Mouse (Mus musculus) embryonic facial prominence, embryonic 12.5 days (tissue): ENCODE data around the gene Taar6. TPM values are rescaled to one million over a fixed set of nuclear protein-coding genes. Genes with fewer than 3 reads are reported as not detected.

ENCODE experiments used
- ATAC-seq: fragments of 200-750 bp; cut with Nextera tagmentation; 2 replicates; pipeline ENCODE4 v1.8.0; 2017; ENCODE audit not compliant: insufficient number of reproducible peaks, insufficient read depth, low FRiP score, low TSS enrichment
- H3K27ac ChIP-seq: fragments of 300-500 bp; sonication (generic); 2 replicates; pipeline ENCODE4 v1.5.1; 2016; ENCODE audit warnings: mild to moderate bottlenecking
- H3K27me3 ChIP-seq: fragments of 300-500 bp; sonication (generic); 2 replicates; pipeline ENCODE4 v1.6.1; 2016; ENCODE audit warnings: mild to moderate bottlenecking, moderate library complexity
- H3K36me3 ChIP-seq: fragments of 300-500 bp; sonication (generic); 2 replicates; pipeline ENCODE4 v1.6.1; 2016; ENCODE audit warnings: mild to moderate bottlenecking
- H3K4me1 ChIP-seq: fragments of 300-500 bp; sonication (generic); 2 replicates; pipeline ENCODE4 v1.6.1; 2016
- H3K4me2 ChIP-seq: fragments of 300-500 bp; sonication (generic); replicated peaks from 2 replicates; pipeline ENCODE4 v1.6.1; 2016; ENCODE audit warnings: mild to moderate bottlenecking, moderate library complexity
- H3K4me3 ChIP-seq: fragments of 300-500 bp; sonication (generic); 2 replicates; pipeline ENCODE4 v1.5.1; 2016; ENCODE audit warnings: mild to moderate bottlenecking
- H3K9ac ChIP-seq: fragments of 300-500 bp; sonication (generic); 2 replicates; pipeline ENCODE4 v1.6.1; 2016; ENCODE audit warnings: mild to moderate bottlenecking, moderate library complexity
- H3K9me3 ChIP-seq: fragments of 300-500 bp; sonication (generic); 2 replicates; pipeline ENCODE4 v1.6.1; 2016; ENCODE audit warnings: mild to moderate bottlenecking, moderate library complexity
- WGBS: fragments of 180-500 bp; shearing (Covaris S2); methylation state at CpG from one replicate; pipeline ENCODE4 v1.1.7; 2016; 5-methylcytosine and 5-hydroxymethylcytosine counted together
- polyA plus RNA-seq: library from polyadenylated mRNA; unstranded; fragments of >200 nt; fragmentation: Nextera tagmentation; extraction: Ambion mirVana; gene quantifications from 2 replicates; pipeline ENCODE4 v1.2.1, GENCODE M21; 2016

Gene Taar6
- polyA plus RNA-seq, 1 experiment from 2014 or later, result not detected

DNA sequence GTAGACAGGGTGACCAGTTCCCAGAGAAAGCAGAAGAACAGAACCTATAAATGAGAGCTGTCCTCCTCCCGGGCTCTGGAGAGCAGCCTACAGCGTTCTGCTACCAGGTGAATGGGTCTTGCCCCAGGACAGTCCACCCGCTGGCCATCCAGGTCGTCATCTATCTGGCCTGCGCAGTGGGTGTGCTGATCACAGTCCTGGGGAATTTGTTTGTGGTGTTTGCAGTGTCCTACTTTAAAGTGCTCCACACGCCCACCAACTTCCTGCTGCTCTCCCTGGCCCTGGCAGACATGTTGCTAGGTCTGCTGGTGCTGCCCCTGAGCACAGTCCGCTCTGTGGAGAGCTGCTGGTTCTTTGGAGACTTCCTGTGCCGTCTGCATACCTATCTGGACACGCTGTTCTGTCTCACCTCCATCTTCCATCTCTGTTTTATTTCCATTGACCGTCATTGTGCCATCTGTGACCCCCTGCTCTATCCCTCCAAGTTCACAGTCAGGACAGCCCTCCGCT lies 14.7 kb downstream of the Taar6 start, which contains the start of gene Taar5:
Gene Taar5, plus strand, starts transcription at position 51 of the 510 bp plus-strand sequence.
- no peak within 1 kb of the TSS for H3K4me2 ChIP-seq
- no peak within 1 kb of the TSS for H3K4me3 ChIP-seq
- no peak within 1 kb of the TSS for H3K9ac ChIP-seq
- no peaks in the 10 kb centered on the region for H3K4me1 ChIP-seq
- H3K27me3 ChIP-seq, result 0 out of 2 replicates have a peak, but pooled peaks cover 3% of the 10 kb centered on the region
- H3K36me3 ChIP-seq, result no peaks in the 10 kb centered on the region
- no peaks in the 10 kb centered on the region for H3K9me3 ChIP-seq
- no peak within 1 kb of the TSS for H3K27ac ChIP-seq
- ATAC-seq, result no peak
- WGBS, result 88% methylated on average over 11 of the region's 11 CpGs

DNA sequence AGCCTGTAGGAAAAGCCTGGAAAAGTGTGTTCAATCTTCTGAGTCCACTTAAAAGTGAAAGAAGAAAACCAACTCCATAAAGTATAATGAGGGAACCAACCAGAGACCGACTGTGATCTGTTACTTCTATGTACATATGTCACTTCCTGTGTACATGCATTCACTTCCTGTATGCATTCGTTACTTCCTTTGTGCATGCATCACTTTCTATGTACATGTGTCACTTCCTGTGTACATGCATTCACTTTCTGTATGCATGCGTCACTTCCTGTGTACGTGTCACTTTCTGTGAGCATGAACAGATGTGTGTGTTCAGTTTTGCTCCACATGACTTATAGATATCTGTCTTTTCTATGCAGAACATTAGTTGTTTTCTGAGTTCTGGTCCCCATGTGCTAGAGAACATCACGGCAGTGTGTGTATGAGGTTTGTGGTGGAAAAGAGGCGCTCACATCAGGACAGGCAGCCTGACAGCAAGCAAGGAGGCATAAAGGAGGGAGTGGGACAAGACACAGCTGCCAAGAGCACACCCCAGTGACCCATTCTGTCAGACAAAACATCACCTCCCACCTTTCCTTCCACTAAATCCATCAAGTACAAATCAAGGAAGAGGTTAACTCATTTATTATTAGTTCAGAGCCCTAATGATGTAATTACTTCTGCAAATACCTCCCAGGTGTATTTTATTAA lies 20.4 kb downstream of the Taar6 start:
- no peaks in the 10 kb centered on the region for H3K4me1 ChIP-seq
- WGBS, result 92% methylated on average over 6 of the region's 6 CpGs
- ATAC-seq, result no peak
- no peak overlapping the region for H3K9ac ChIP-seq
- no peaks in the 10 kb centered on the region for H3K27me3 ChIP-seq
- H3K4me3 ChIP-seq, result no peak overlapping the region
- H3K9me3 ChIP-seq, result no peaks in the 10 kb centered on the region
- no peak overlapping the region for H3K4me2 ChIP-seq
- no peak overlapping the region for H3K27ac ChIP-seq
- H3K36me3 ChIP-seq, result no peaks in the 10 kb centered on the region

DNA sequence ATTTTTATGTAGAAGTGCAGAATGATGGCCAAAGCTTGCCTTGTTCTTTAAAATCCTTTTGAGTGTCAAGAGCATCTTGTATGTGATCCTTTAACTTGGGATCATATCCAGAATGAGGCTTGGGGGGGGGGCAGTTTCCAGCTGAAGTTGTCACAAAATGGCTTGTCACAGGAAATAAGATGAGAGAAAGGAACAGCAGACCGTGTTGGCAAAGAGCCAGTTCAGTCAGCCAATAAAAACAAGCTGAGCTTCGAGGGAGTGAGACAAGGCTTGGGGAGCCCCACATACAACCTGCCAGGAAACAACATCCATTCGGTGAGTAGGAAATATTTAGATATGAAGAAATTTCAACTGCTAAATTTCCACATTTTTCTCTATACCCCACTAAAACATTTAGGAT lies 22.0 kb downstream of the Taar6 start:
- H3K27me3 ChIP-seq, result no peaks in the 10 kb centered on the region
- no peak overlapping the region for H3K4me3 ChIP-seq
- no peaks in the 10 kb centered on the region for H3K36me3 ChIP-seq
- no peak overlapping the region for H3K9ac ChIP-seq
- H3K9me3 ChIP-seq, result no peaks in the 10 kb centered on the region
- H3K4me2 ChIP-seq, result no peak overlapping the region
- no peak overlapping the region for H3K27ac ChIP-seq
- ATAC-seq, result no peak
- 67% methylated on average over 3 of the region's 3 CpGs for WGBS
- H3K4me1 ChIP-seq, result no peaks in the 10 kb centered on the region

DNA sequence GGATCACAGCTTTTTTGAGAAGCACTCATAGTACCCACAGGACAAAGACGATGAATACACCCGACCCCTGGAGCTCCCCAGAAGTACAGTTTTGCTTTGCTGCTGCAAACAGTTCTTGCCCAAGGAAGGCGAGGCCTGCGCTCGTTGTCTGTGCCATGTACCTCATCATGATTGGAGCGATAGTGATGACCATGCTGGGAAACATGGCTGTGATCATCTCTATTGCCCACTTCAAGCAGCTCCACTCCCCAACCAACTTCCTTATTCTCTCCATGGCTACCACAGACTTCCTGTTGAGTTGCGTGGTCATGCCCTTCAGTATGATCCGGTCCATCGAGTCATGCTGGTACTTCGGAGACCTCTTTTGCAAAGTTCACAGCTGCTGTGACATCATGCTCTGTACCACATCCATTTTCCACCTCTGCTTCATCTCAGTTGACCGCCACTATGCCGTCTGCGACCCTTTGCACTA lies 25.0 kb downstream of the Taar6 start, which contains the start of gene Taar4:
Gene Taar4, plus strand, starts transcription at position 51 of the 472 bp plus-strand sequence.
- no peak for ATAC-seq
- H3K9ac ChIP-seq, result no peak within 1 kb of the TSS
- 95% methylated on average over 13 of the region's 13 CpGs for WGBS
- H3K27ac ChIP-seq, result no peak within 1 kb of the TSS
- no peak within 1 kb of the TSS for H3K4me2 ChIP-seq
- H3K4me3 ChIP-seq, result no peak within 1 kb of the TSS
- no peaks in the 10 kb centered on the region for H3K4me1 ChIP-seq
- no peaks in the 10 kb centered on the region for H3K27me3 ChIP-seq
- H3K36me3 ChIP-seq, result no peaks in the 10 kb centered on the region
- H3K9me3 ChIP-seq, result no peaks in the 10 kb centered on the region

DNA sequence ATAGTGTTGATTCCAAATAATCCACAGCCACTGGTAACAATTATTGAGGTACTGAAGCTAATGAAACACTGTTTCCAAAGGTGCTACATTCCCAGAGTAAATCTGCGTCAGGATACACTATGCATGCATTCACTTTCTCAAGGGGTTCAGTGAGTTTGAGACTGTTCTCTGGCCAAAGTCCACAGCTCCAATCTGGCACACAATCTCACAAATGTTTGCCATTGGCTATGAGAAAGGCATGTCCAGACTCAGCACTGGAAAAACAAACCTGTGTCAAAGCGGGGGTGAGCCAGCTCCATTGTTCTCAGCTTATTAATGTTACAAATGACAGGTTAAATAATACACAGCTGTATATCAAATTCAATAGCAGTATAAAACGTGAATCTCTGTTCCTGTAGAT lies 26.4 kb downstream of the Taar6 start:
- H3K4me1 ChIP-seq, result no peaks in the 10 kb centered on the region
- no peaks in the 10 kb centered on the region for H3K27me3 ChIP-seq
- no peak overlapping the region for H3K4me3 ChIP-seq
- no peaks in the 10 kb centered on the region for H3K36me3 ChIP-seq
- H3K9ac ChIP-seq, result no peak overlapping the region
- no peak overlapping the region for H3K27ac ChIP-seq
- WGBS, result 52% methylated on average over 3 of the region's 3 CpGs
- ATAC-seq, result no peak
- H3K9me3 ChIP-seq, result no peaks in the 10 kb centered on the region
- no peak overlapping the region for H3K4me2 ChIP-seq

DNA sequence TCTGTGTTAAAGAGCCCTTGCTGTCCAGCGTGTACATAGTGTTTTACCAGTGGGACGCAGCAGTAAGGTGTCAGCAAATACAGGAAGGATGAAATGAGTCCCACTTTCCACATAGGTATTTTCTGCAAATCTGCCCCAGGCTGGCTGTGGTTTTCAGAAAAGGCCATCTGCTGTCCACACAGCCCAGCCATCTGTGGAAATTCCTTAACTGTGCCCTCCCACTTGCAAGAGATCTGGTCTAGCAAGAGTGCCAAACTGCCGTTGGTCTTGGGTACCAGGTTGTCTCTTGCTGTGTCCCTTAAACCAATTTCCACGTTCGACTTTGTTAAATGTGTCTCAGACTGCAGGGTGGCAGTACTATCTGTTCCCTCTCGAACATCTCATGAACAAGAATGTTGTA lies 33.7 kb downstream of the Taar6 start:
- no peaks in the 10 kb centered on the region for H3K9me3 ChIP-seq
- ATAC-seq, result no peak
- H3K4me3 ChIP-seq, result no peak overlapping the region
- 85% methylated on average over 6 of the region's 6 CpGs for WGBS
- H3K27me3 ChIP-seq, result no peaks in the 10 kb centered on the region
- no peaks in the 10 kb centered on the region for H3K4me1 ChIP-seq
- H3K36me3 ChIP-seq, result no peaks in the 10 kb centered on the region
- no peak overlapping the region for H3K27ac ChIP-seq
- no peak overlapping the region for H3K4me2 ChIP-seq
- no peak overlapping the region for H3K9ac ChIP-seq

DNA sequence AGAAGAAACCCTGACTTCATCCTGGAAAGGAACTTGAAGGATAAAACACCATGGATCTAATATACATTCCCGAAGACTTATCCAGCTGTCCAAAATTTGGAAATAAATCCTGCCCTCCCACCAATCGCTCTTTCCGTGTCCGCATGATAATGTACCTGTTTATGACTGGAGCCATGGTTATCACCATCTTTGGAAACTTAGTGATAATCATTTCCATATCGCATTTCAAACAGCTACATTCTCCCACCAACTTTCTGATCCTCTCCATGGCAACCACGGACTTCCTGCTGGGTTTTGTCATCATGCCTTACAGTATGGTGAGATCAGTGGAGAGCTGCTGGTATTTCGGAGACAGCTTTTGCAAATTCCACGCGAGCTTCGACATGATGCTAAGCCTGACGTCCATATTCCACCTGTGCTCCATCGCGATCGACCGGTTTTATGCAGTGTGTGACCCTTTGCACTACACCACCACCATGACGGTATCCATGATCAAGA lies 35.9 kb downstream of the Taar6 start, which contains the start of gene Taar3:
Gene Taar3, plus strand, starts transcription at position 51 of the 498 bp plus-strand sequence.
- Histone ChIP-seq H3K4me1 (no peaks in the 10 kb centered on the region), H3K9me3 (no peaks in the 10 kb centered on the region), H3K27me3 (no peaks in the 10 kb centered on the region), H3K4me3 (no peak within 1 kb of the TSS), H3K27ac (no peak within 1 kb of the TSS), H3K4me2 (no peak within 1 kb of the TSS), H3K36me3 (no peaks in the 10 kb centered on the region), H3K9ac (no peak within 1 kb of the TSS)
- no peak for ATAC-seq
- WGBS, result 85% methylated on average over 16 of the region's 16 CpGs

DNA sequence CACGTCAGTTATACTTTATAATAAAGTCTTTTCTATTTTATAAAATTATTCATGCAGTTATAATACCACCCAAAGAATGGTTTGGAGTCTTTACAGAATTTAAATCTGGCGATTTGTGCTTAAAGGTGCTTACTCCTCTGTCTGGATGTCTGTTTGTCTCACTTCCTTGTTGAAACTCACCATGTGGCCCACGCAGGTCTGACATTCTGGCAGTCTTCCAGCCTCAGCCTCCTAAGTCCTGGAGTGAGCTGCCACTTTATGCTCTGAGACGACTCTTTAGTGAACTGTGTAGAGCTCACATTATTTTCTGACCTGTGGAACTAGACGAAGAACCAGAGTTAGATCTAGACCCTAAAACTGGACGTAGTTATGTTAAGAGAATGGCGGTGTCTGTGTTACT lies 37.4 kb downstream of the Taar6 start:
- Histone ChIP-seq H3K4me1 (no peaks in the 10 kb centered on the region), H3K36me3 (no peaks in the 10 kb centered on the region), H3K9me3 (no peaks in the 10 kb centered on the region), H3K4me3 (no peak overlapping the region), H3K27me3 (no peaks in the 10 kb centered on the region), H3K27ac (no peak overlapping the region), H3K9ac (no peak overlapping the region), H3K4me2 (no peak overlapping the region)
- no peak for ATAC-seq
- 71% methylated on average over 7 of the region's 7 CpGs for WGBS

DNA sequence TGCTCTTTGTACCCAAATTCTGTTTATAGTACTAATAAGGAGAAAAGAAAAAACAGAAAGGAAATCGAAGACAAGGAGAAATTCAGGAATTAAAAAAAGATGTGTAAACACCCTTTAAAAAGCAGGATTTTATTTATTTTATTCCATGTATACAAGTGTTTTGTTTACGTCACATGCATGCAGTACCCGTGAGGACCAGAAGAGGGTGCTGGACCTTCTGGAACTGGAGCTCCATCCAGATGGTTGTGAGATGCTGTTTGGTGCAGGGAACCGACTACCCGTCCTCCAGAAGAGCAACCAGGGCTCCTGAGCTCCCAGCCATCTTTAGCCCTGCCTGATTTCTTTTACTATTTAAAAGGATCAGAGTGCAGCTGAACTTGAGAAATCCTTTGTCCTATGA lies 43.0 kb downstream of the Taar6 start:
- Histone ChIP-seq H3K27me3 (no peaks in the 10 kb centered on the region), H3K36me3 (no peaks in the 10 kb centered on the region), H3K4me2 (no peak overlapping the region), H3K9ac (no peak overlapping the region), H3K9me3 (no peaks in the 10 kb centered on the region), H3K4me3 (no peak overlapping the region), H3K27ac (no peak overlapping the region), H3K4me1 (no peaks in the 10 kb centered on the region)
- 73% methylated on average over 5 of the region's 5 CpGs for WGBS
- ATAC-seq, result no peak

DNA sequence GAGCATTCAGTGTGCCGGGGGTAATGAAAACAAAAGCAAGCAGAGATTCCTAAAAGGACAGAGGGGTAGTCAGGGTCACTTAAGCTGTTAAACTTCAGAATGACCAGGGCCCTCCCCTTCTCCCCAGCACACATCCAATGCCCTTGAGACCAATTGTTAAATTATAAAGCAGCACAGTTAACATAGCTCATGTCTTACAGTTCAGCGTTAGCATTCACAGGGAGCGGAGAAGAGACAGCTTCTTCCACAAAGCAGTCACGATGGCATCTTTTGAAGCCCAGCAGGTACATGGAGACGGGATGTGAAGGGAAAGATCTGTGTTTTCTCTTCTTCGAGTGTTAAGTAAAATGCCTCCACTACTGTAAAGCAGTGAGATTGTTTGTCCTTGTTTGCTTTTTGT lies 47.1 kb downstream of the Taar6 start, which contains the start of gene Taar2:
Gene Taar2, plus strand, starts transcription at position 261 of the 400 bp plus-strand sequence.
- H3K36me3 ChIP-seq, result no peaks in the 10 kb centered on the region
- no peak within 1 kb of the TSS for H3K27ac ChIP-seq
- no peak within 1 kb of the TSS for H3K4me2 ChIP-seq
- WGBS, result 64% methylated on average over 6 of the region's 6 CpGs
- no peaks in the 10 kb centered on the region for H3K4me1 ChIP-seq
- H3K27me3 ChIP-seq, result no peaks in the 10 kb centered on the region
- H3K4me3 ChIP-seq, result no peak within 1 kb of the TSS
- no peak for ATAC-seq
- no peaks in the 10 kb centered on the region for H3K9me3 ChIP-seq
- no peak within 1 kb of the TSS for H3K9ac ChIP-seq

DNA sequence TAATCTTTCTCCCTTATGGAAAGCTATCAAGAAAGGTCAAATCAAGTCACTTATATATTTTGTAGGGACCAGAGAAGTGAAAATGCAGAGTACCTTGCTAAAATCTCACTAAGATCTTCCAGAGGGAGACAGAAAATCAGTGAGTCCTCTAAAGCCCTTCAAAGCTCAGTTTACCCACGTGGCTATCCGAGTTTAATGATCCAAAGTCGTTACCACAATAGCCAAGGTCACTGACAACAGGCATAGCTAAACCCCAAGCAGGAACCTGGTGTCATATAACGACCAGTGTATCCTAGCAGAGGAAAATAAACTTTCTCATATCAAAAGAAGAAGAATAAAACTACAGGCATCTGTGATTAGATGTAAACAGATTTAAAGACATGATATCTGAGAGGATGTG lies 47.8 kb downstream of the Taar6 start:
- H3K27ac ChIP-seq, result no peak overlapping the region

More for the DNA sequence above, 47.8 kb downstream of the Taar6 start:
- Histone ChIP-seq H3K27me3 (no peaks in the 10 kb centered on the region), H3K4me1 (no peaks in the 10 kb centered on the region), H3K4me3 (no peak overlapping the region), H3K4me2 (no peak overlapping the region), H3K9ac (no peak overlapping the region), H3K9me3 (no peaks in the 10 kb centered on the region), H3K36me3 (no peaks in the 10 kb centered on the region)
- no peak for ATAC-seq
- 38% methylated on average over 4 of the region's 4 CpGs for WGBS
